Mouse (Mus musculus) MEL (cell line): ENCODE measurements at regions not wholly inside any gene's neighbourhood (a gene's known extent, or its start where the extent isn't known, plus 50 kb on each side); places are given as distances from the start of the nearest gene placed in this dataset.

Experiments used
- DNase-seq: peaks from one replicate; pipeline ENCODE4 v3.0.0; 2011; ENCODE audit warnings: low read depth, low spot score
- H3K27ac ChIP-seq: 2 replicates; pipeline ENCODE4 v1.5.1; 2012; ENCODE audit warnings: low read depth, mild to moderate bottlenecking, control low read depth, low read length, moderate library complexity; ENCODE audit not compliant: control insufficient read depth
- H3K27me3 ChIP-seq, 2 experiments: fragments of 150-350 bp in 1 of 2; sonication (generic) in 1 of 2; 2 replicates each; pipeline ENCODE4 v1.6.1; 2012; ENCODE audit warnings: low read length in 2 of 2, mild to moderate bottlenecking in 2 of 2, improper control_type of control experiment in 1 of 2, moderate library complexity in 1 of 2; ENCODE audit not compliant: insufficient read depth in 2 of 2, control insufficient read depth in 1 of 2
- H3K36me3 ChIP-seq, 2 experiments: 2 replicates each; pipeline ENCODE4 v1.6.1; 2012 to 2014; ENCODE audit warnings: low read length in 2 of 2, improper control_type of control experiment in 1 of 2, inconsistent platforms in 1 of 2, mild to moderate bottlenecking in 1 of 2; ENCODE audit not compliant: insufficient read depth in 2 of 2, control insufficient read depth in 1 of 2
- H3K4me1 ChIP-seq, 2 experiments: fragments of 150-350 bp in 1 of 2; sonication (generic) in 1 of 2; 2 replicates each; pipeline ENCODE4 v1.6.1; 2012; ENCODE audit warnings: low read length in 2 of 2, improper control_type of control experiment in 1 of 2, mild to moderate bottlenecking in 1 of 2; ENCODE audit not compliant: insufficient read depth in 2 of 2, control insufficient read depth in 1 of 2
- H3K4me3 ChIP-seq, 2 experiments: fragments of 150-350 bp in 1 of 2; sonication (generic) in 1 of 2; 2 replicates each; pipeline ENCODE4 v1.5.1; 2012; ENCODE audit warnings: low read depth in 2 of 2, low read length in 2 of 2, mild to moderate bottlenecking in 2 of 2, moderate library complexity in 2 of 2, control low read depth in 1 of 2, improper control_type of control experiment in 1 of 2; ENCODE audit not compliant: control insufficient read depth in 1 of 2, insufficient read depth in 1 of 2
- H3K79me2 ChIP-seq: 2 replicates; pipeline ENCODE4 v1.6.1; 2012; ENCODE audit warnings: mild to moderate bottlenecking, low read length, moderate library complexity; ENCODE audit not compliant: control insufficient read depth, poor library complexity, insufficient read depth
- H3K9ac ChIP-seq: 2 replicates; pipeline ENCODE4 v1.6.1; 2012; ENCODE audit warnings: low read depth, mild to moderate bottlenecking, control low read depth, low read length, moderate library complexity; ENCODE audit not compliant: control insufficient read depth, poor library complexity, severe bottlenecking
- H3K9me3 ChIP-seq: fragments of 150-350 bp; sonication (generic); replicated peaks from 2 replicates; pipeline ENCODE4 v1.6.1; 2012; ENCODE audit warnings: mild to moderate bottlenecking, low read length, improper control_type of control experiment, moderate library complexity; ENCODE audit not compliant: insufficient read depth
- ELF1 ChIP-seq: IDR thresholded peaks from 2 replicates; pipeline ENCODE4 v1.6.1; 2014; ENCODE audit warnings: low read depth, mild to moderate bottlenecking, inconsistent platforms, low read length, improper control_type of control experiment, moderate library complexity
- GABPA ChIP-seq: IDR thresholded peaks from 2 replicates; pipeline ENCODE4 v1.6.1; 2012; ENCODE audit warnings: low read depth, mild to moderate bottlenecking, inconsistent platforms, low read length, improper control_type of control experiment, moderate library complexity
- GATA1 ChIP-seq: IDR thresholded peaks from 2 replicates; pipeline ENCODE4 v1.6.1; 2011; ENCODE audit warnings: low read depth, low read length, improper control_type of control experiment
- JUND ChIP-seq: IDR thresholded peaks from 2 replicates; pipeline ENCODE4 v1.6.1; 2011; ENCODE audit warnings: low read depth, mild to moderate bottlenecking, improper control_type of control experiment, low read length
- KAT2A ChIP-seq: conservative IDR thresholded peaks from 2 replicates; pipeline ENCODE4 v1.6.1; 2012; ENCODE audit warnings: low read depth, low read length, improper control_type of control experiment, inconsistent platforms
- MEF2A ChIP-seq: IDR thresholded peaks from 2 replicates; pipeline ENCODE4 v1.6.1; 2014; ENCODE audit warnings: low read depth, mild to moderate bottlenecking, inconsistent platforms, low read length, improper control_type of control experiment; ENCODE audit not compliant: poor library complexity, insufficient replicate concordance, severe bottlenecking; ENCODE audit errors: extremely low read depth
- NELFE ChIP-seq: IDR thresholded peaks from 2 replicates; pipeline ENCODE4 v1.6.1; 2011; ENCODE audit warnings: low read depth, low read length, improper control_type of control experiment
- NRF1 ChIP-seq: IDR thresholded peaks from 2 replicates; pipeline ENCODE4 v1.6.1; 2014; ENCODE audit warnings: low read depth, mild to moderate bottlenecking, inconsistent platforms, low read length, improper control_type of control experiment, moderate library complexity; ENCODE audit not compliant: poor library complexity, insufficient read depth, severe bottlenecking
- POLR2AphosphoS5 ChIP-seq: IDR thresholded peaks from 2 replicates; pipeline ENCODE4 v1.6.1; 2012; ENCODE audit warnings: low read depth, borderline replicate concordance, mild to moderate bottlenecking, inconsistent platforms, low read length, moderate library complexity, mixed read lengths
- RCOR1 ChIP-seq: IDR thresholded peaks from 2 replicates; pipeline ENCODE4 v1.6.1; 2012; ENCODE audit warnings: low read depth, mild to moderate bottlenecking, inconsistent platforms, low read length, improper control_type of control experiment
- SIN3A ChIP-seq: IDR thresholded peaks from 2 replicates; pipeline ENCODE4 v1.6.1; 2012; ENCODE audit warnings: low read length, improper control_type of control experiment, inconsistent platforms
- TAL1 ChIP-seq: IDR thresholded peaks from 2 replicates; pipeline ENCODE4 v1.6.1; 2012; ENCODE audit warnings: mild to moderate bottlenecking, inconsistent platforms, low read length, moderate library complexity, mixed read lengths
- TCF12 ChIP-seq: IDR thresholded peaks from 2 replicates; pipeline ENCODE4 v1.6.1; 2014; ENCODE audit warnings: low read depth, mild to moderate bottlenecking, inconsistent platforms, low read length, improper control_type of control experiment, moderate library complexity
- USF1 ChIP-seq: IDR thresholded peaks from 2 replicates; pipeline ENCODE4 v1.6.1; 2014; ENCODE audit warnings: low read depth, mild to moderate bottlenecking, inconsistent platforms, low read length, improper control_type of control experiment, moderate library complexity
- USF2 ChIP-seq, 2 experiments: IDR thresholded peaks; 2 replicates each; pipeline ENCODE4 v1.6.1; 2011 to 2012; ENCODE audit warnings: improper control_type of control experiment in 2 of 2, low read length in 2 of 2, borderline replicate concordance in 1 of 2, inconsistent platforms in 1 of 2, low read depth in 1 of 2, mild to moderate bottlenecking in 1 of 2; ENCODE audit not compliant: insufficient read depth in 1 of 2
- ZKSCAN1 ChIP-seq: IDR thresholded peaks from 2 replicates; pipeline ENCODE4 v1.6.1; 2012; ENCODE audit warnings: low read depth, mild to moderate bottlenecking, inconsistent platforms, low read length, improper control_type of control experiment, moderate library complexity

DNA sequence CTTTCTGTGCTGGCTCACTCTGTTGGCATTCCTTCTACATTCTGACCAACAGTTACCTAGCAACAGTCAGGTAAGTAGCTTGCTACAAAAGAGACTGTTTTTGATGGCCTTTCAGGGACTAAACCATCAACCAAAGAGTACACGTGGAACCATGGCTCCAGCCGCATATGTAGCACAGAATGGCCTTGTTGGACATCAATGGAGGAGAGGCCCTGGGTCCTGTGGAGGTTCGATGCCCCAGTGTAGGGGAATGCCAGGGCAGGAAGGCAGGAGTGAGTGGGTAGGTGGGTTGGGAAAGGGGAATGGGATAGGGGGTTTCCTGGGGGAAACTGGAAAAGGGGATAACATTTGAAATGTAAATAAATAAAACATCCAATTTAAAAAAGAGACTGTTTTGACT lies 112.1 kb upstream of the Gdf10 start:
- no peaks in the 10 kb centered on the region for H3K9me3 ChIP-seq
- H3K9ac ChIP-seq, result no peak overlapping the region
- no peaks in the 10 kb centered on the region for H3K4me1 ChIP-seq
- no peak for TF ChIP-seq TAL1
- no peak for TF ChIP-seq KAT2A
- TF ChIP-seq NRF1, result no peak
- no peak for TF ChIP-seq ZKSCAN1
- no peak for TF ChIP-seq GABPA
- no peak for TF ChIP-seq ELF1
- no peak for TF ChIP-seq TCF12
- no peaks in the 10 kb centered on the region for H3K36me3 ChIP-seq
- no peaks in the 10 kb centered on the region for H3K27me3 ChIP-seq
- H3K4me3 ChIP-seq, result no peak overlapping the region
- no peak for DNase-seq
- H3K79me2 ChIP-seq, result no peaks in the 10 kb centered on the region
- H3K27ac ChIP-seq, result no peak overlapping the region

DNA sequence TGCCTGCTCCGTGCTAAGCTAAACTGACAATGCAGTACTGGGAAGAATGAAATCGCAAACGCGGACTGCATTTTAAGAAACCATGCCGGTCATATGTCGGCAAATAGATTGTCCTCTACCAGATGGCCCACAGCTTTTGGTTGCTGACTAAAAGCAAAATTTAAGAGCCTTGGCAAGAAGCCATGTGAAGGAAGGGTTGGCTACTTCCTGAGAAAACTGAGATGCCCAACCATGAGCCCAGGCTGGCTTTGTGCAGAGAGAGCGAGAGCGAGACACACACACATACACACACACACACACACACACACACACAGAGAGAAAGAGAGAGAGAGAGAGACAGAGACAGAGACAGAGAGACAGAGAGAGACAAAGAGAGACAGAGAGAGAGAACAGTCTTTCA lies 111.1 kb upstream of the Gdf10 start:
- Histone ChIP-seq H3K27me3 (no peaks in the 10 kb centered on the region), H3K79me2 (no peaks in the 10 kb centered on the region), H3K9ac (no peak overlapping the region), H3K9me3 (no peaks in the 10 kb centered on the region), H3K27ac (no peak overlapping the region), H3K4me3 (no peak overlapping the region), H3K36me3 (no peaks in the 10 kb centered on the region), H3K4me1 (no peaks in the 10 kb centered on the region)
- no peak for DNase-seq
- TF ChIP-seq GATA1, result no peak
- TF ChIP-seq NRF1, result no peak
- no peak for TF ChIP-seq POLR2AphosphoS5
- no peak for TF ChIP-seq ZKSCAN1
- TF ChIP-seq NELFE, result no peak
- TF ChIP-seq USF1, result no peak

DNA sequence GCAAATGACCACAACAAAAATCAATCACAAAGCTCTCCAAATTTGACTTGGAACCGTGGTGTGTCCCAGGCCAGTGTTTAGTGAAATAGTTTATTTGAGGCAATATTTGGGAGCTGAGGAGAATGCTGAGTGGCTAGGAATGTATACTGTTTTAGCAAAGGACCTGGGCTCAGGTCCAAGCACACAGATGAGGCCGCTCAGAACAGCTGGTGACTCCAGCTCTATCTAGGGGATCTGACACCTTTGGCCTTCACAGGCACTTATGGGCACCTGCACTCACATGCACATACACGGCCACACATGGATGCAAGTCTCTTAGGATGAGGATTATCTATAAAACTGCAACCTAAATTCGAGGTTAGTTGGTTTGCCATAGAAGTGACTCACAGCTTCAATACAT lies 110.6 kb upstream of the Gdf10 start:
- H3K36me3 ChIP-seq, result no peaks in the 10 kb centered on the region
- no peaks in the 10 kb centered on the region for H3K79me2 ChIP-seq
- H3K27me3 ChIP-seq, result no peaks in the 10 kb centered on the region
- H3K4me3 ChIP-seq, result no peak overlapping the region
- DNase-seq, result no peak
- no peaks in the 10 kb centered on the region for H3K9me3 ChIP-seq
- H3K27ac ChIP-seq, result no peak overlapping the region
- H3K9ac ChIP-seq, result no peak overlapping the region
- TF ChIP-seq JUND (no peak), RCOR1 (no peak), GABPA (no peak), USF2 (IDR thresholded peaks at IDR 0.05; ENCODE audit: borderline replicate concordance in 1 of 2, insufficient read depth in 1 of 2, low read depth in 1 of 2, low read length in 2 of 2) (no peak), SIN3A (no peak), MEF2A (no peak)
- H3K4me1 ChIP-seq, result no peaks in the 10 kb centered on the region
